Mouse (Mus musculus): ENCODE data around the gene Il1b. TPM values are rescaled to one million over a fixed set of nuclear protein-coding genes. Genes with fewer than 3 reads are reported as not detected.

Il1b gene
- total and polyA plus RNA-seq, 3 experiments = 0.12 to 0.26 TPM; not detected in 1

DNA sequence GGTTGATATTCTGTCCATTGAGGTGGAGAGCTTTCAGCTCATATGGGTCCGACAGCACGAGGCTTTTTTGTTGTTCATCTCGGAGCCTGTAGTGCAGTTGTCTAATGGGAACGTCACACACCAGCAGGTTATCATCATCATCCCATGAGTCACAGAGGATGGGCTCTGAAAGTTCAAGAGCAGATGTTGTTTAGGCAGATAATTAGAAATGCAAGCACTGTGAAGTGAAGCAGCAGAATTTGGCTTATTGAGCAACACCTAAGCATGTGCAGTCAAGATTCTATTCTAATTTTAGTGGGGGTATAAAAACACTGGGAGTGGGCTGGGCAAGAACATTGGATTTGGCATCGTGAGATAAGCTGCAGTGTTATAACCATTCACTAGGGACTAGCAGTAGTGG lies 3.7 kb downstream of the Il1b start (continued):
- TF ChIP-seq POLR2AphosphoS5 (IDR thresholded peaks at IDR 0.05; ENCODE audit: borderline replicate concordance, low read depth, low read length) (no peak), MXI1 (IDR thresholded peaks at IDR 0.05; ENCODE audit: low read depth, low read length) (no peak), ZKSCAN1 (IDR thresholded peaks at IDR 0.05; ENCODE audit: low read depth, low read length) (no peak), RCOR1 (IDR thresholded peaks at IDR 0.05; ENCODE audit: low read depth, low read length) (no peak), ZNF384 (IDR thresholded peaks at IDR 0.05; ENCODE audit: low read depth, low read length) (no peak), KAT2A (conservative IDR thresholded peaks at IDR 0.05; ENCODE audit: low read depth, low read length) (no peak), TAL1 (IDR thresholded peaks at IDR 0.05; ENCODE audit: low read length) (peak; percentile 53), POLR2A (IDR thresholded peaks at IDR 0.05; ENCODE audit: control insufficient read depth in 1 of 2, insufficient read depth in 1 of 2, low read depth in 1 of 2, low read length in 2 of 2, poor library complexity in 1 of 2) (no peak), TBP (IDR thresholded peaks at IDR 0.05; ENCODE audit: low read depth, low read length) (no peak), CHD1 (IDR thresholded peaks at IDR 0.05; ENCODE audit: low read depth, low read length) (no peak), USF2 (IDR thresholded peaks at IDR 0.05; ENCODE audit: borderline replicate concordance in 1 of 2, insufficient read depth in 1 of 2, low read depth in 1 of 2, low read length in 2 of 2) (no peak), MAFK (IDR thresholded peaks at IDR 0.05; ENCODE audit: borderline replicate concordance, low read depth, low read length) (no peak), BHLHE40 (IDR thresholded peaks at IDR 0.05; ENCODE audit: borderline replicate concordance, low read depth, low read length) (0 out of 2 replicates have a peak, but pooled peaks have one; percentile 15), SIN3A (IDR thresholded peaks at IDR 0.05; ENCODE audit: low read length) (no peak), GATA1 (IDR thresholded peaks at IDR 0.05; ENCODE audit: low read depth, low read length) (peak; percentile 58), MYB (IDR thresholded peaks at IDR 0.05; ENCODE audit: low read depth, low read length) (no peak), JUND (IDR thresholded peaks at IDR 0.05; ENCODE audit: low read depth, low read length) (no peak), SMC3 (IDR thresholded peaks at IDR 0.05; ENCODE audit: low read depth, low read length) (no peak), TCF12 (IDR thresholded peaks at IDR 0.05; ENCODE audit: low read depth, low read length) (peak; percentile 31; the same call in 1 of the 2 replicates)

DNA sequence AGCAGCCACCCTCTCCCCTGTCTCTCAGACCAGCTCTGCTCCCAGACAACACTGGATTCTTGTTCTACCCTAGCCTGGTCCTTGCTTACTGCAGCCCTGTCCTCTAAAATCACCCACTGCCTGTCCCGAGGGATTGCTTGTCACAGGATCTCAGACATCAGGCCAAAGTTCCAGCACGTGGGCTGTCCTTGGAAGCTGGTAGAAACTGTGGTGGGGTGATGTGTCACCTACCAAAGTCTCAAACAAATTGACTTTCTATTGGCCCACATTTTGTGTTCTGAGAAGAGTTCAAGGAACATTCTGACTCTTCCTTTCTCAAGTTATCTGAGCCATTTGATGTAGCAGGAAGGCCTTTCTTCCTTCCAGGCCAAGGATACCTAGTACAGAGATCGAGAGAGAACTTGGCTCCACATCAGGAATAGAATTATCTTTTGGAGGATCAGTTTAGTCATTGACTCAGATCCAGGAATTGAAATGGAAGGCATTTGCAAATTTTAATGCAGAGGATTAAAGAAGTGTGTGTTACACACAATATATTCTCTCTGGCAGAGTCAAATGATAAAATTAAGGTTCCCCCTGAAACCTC lies 9.9 kb downstream of the Il1b start:
- Histone ChIP-seq H3K27me3 (ENCODE audit: control insufficient read depth in 1 of 2, insufficient read depth in 2 of 2, low read length in 2 of 2) (peaks cover 2 to 7% of the 10 kb centered on the region in 2 experiments; a peak in 3 of 4 replicates), H3K4me1 (ENCODE audit: control insufficient read depth in 1 of 2, insufficient read depth in 2 of 2, low read length in 2 of 2) (no peaks in the 10 kb centered on the region), H3K4me3 (ENCODE audit: control insufficient read depth in 1 of 2, insufficient read depth in 1 of 2, low read depth in 2 of 2, low read length in 2 of 2) (no peak overlapping the region), H3K9ac (ENCODE audit: control insufficient read depth, low read depth, low read length, poor library complexity, severe bottlenecking) (no peak overlapping the region), H3K9me3 (replicated peaks; ENCODE audit: insufficient read depth, low read length) (no peaks in the 10 kb centered on the region), H3K36me3 (ENCODE audit: control insufficient read depth in 1 of 2, insufficient read depth in 2 of 2, low read length in 2 of 2) (no peaks in the 10 kb centered on the region), H3K27ac (ENCODE audit: control insufficient read depth, low read depth, low read length) (no peak overlapping the region), H3K79me2 (ENCODE audit: control insufficient read depth, insufficient read depth, low read length, poor library complexity) (no peaks in the 10 kb centered on the region)
- TF ChIP-seq HCFC1 (IDR thresholded peaks at IDR 0.05; ENCODE audit: low read depth, low read length) = no peak
- no peak for TF ChIP-seq TCF12 (IDR thresholded peaks at IDR 0.05; ENCODE audit: low read depth, low read length)
- TF ChIP-seq CTCF (IDR thresholded peaks at IDR 0.05 in 2 of 3, conservative IDR thresholded peaks at IDR 0.05 in 1 of 3; ENCODE audit: control insufficient read depth in 1 of 3, insufficient read depth in 1 of 3, low read depth in 2 of 3, low read length in 3 of 3, poor library complexity in 1 of 3, severe bottlenecking in 1 of 3) = no peak
- no peak for TF ChIP-seq TBP (IDR thresholded peaks at IDR 0.05; ENCODE audit: low read depth, low read length)
- TF ChIP-seq NELFE (IDR thresholded peaks at IDR 0.05; ENCODE audit: low read depth, low read length) = no peak
- no peak for TF ChIP-seq TAL1 (IDR thresholded peaks at IDR 0.05; ENCODE audit: low read length)
- TF ChIP-seq ZKSCAN1 (IDR thresholded peaks at IDR 0.05; ENCODE audit: low read depth, low read length) = no peak
- TF ChIP-seq POLR2AphosphoS5 (IDR thresholded peaks at IDR 0.05; ENCODE audit: borderline replicate concordance, low read depth, low read length) = no peak
- TF ChIP-seq MYC (IDR thresholded peaks at IDR 0.05; ENCODE audit: low read depth, low read length) = no peak
- TF ChIP-seq ETS1 (IDR thresholded peaks at IDR 0.05; ENCODE audit: low read depth, low read length) = no peak
- TF ChIP-seq E2F4 (IDR thresholded peaks at IDR 0.05; ENCODE audit: borderline replicate concordance, low read depth, low read length) = no peak
- no peak for DNase-seq (ENCODE audit: low read depth, low spot score)

Data from MEL (cell line).